Mouse (Mus musculus): ENCODE measurements around the gene Gm4301.
"Not testable (repeated sequence)": the region's sequence is repeated elsewhere in the genome, so short reads cannot be mapped to it uniquely, and the experiment has no call there.

The Gm4301 gene

GRCm38 (mm10) chr10:100335376-100335775 is at the start of gene Gm4301:
Gene Gm4301 (plus strand): TSS chr10:100335676.
- not testable (repeated sequence) for DNase-seq

- DNase-seq: no peak
Measured at GRCm38 (mm10) chr10:100296105-100296504, 39.4 kb upstream of the Gm4301 start.

GRCm38 (mm10) chr10:100300106-100300505 is 35.4 kb upstream of the Gm4301 start:
- not testable (repeated sequence) for DNase-seq

GRCm38 (mm10) chr10:100340536-100340935 is 5.1 kb downstream of the Gm4301 start, which contains the start of gene Gm4302:
Gene Gm4302 (plus strand): TSS chr10:100340836.
- DNase-seq: not testable (repeated sequence)

GRCm38 (mm10) chr10:100345672-100346071 is 10.2 kb downstream of the Gm4301 start, which contains the start of gene Gm4303:
Gene Gm4303 (plus strand): TSS chr10:100345972.
- not testable (repeated sequence) for DNase-seq

- DNase-seq: not testable (repeated sequence)
Measured at GRCm38 (mm10) chr10:100350793-100351192, 15.3 kb downstream of the Gm4301 start, which contains the start of gene Gm4305. Gene Gm4305 (plus strand): TSS chr10:100351093.

- DNase-seq: peak; percentile 3 to 8
Measured at GRCm38 (mm10) chr10:100356841-100357240, 21.4 kb downstream of the Gm4301 start.

GRCm38 (mm10) chr10:100361038-100361437 is 25.6 kb downstream of the Gm4301 start, which contains the start of gene Gm4307:
Gene Gm4307 (plus strand): TSS chr10:100361338.
- not testable (repeated sequence) for DNase-seq

GRCm38 (mm10) chr10:100382460-100382859 is 47.0 kb downstream of the Gm4301 start, which contains the start of gene Gm4312:
Gene Gm4312 (minus strand): TSS chr10:100382560.
- not testable (repeated sequence) for DNase-seq
